Mouse (Mus musculus): ENCODE measurements at regions not wholly inside any gene's neighbourhood (a gene's known extent, or its start where the extent isn't known, plus 50 kb on each side); places are given as distances from the start of the nearest gene placed in this dataset.
A peak's percentile ranks its signal among the peaks of the same experiment; 100 is the strongest.

GRCm38 (mm10) chr6:47354515-47354914 lies 98.7 kb upstream of the Cul1 start:
- DNase-seq: no peak

GRCm38 (mm10) chr6:47355500-47355899 lies 97.7 kb upstream of the Cul1 start:
- DNase-seq: no peak

- DNase-seq: no peak
These were observed 96.7 kb upstream of the Cul1 start for GRCm38 (mm10) chr6:47356500-47356899.

- peak; percentile 45 for DNase-seq
These were observed 94.5 kb upstream of the Cul1 start for GRCm38 (mm10) chr6:47358686-47359085.

GRCm38 (mm10) chr6:47364002-47364401 lies 89.2 kb upstream of the Cul1 start:
- no peak for DNase-seq

- DNase-seq: no peak
These were observed 88.6 kb upstream of the Cul1 start for GRCm38 (mm10) chr6:47364556-47364955.

- DNase-seq: no peak
These were observed 87.2 kb upstream of the Cul1 start for GRCm38 (mm10) chr6:47365651-47366645.

GRCm38 (mm10) chr6:47367461-47367860 lies 85.7 kb upstream of the Cul1 start:
- no peak for DNase-seq

GRCm38 (mm10) chr6:47375705-47376104 lies 77.5 kb upstream of the Cul1 start:
- no peak for DNase-seq

GRCm38 (mm10) chr6:47381451-47381850 lies 71.7 kb upstream of the Cul1 start:
- no peak for DNase-seq

- no peak for DNase-seq
These were observed 66.6 kb upstream of the Cul1 start for GRCm38 (mm10) chr6:47386550-47386949.

- no peak for DNase-seq
These were observed 63.3 kb upstream of the Cul1 start for GRCm38 (mm10) chr6:47389908-47390307.

GRCm38 (mm10) chr6:47390436-47391002 lies 62.7 kb upstream of the Cul1 start:
- DNase-seq: no peak

- no peak for DNase-seq
These were observed 62.0 kb upstream of the Cul1 start for GRCm38 (mm10) chr6:47391014-47391802.

GRCm38 (mm10) chr6:47395465-47396337 lies 57.5 kb upstream of the Cul1 start:
- DNase-seq: peak; percentile 47

Data from thymus, postnatal 14 days (tissue).